Mouse (Mus musculus): Measurements from ENCODE around the gene Rbfox1. TPM values are rescaled to one million over a fixed set of nuclear protein-coding genes. Genes with fewer than 3 reads are reported as not detected.
A peak's percentile ranks its signal among the peaks of the same experiment; 100 is the strongest.

Rbfox1 gene
- polyA plus RNA-seq, 1 experiment from 2014 or later: 0.71 TPM

DNA sequence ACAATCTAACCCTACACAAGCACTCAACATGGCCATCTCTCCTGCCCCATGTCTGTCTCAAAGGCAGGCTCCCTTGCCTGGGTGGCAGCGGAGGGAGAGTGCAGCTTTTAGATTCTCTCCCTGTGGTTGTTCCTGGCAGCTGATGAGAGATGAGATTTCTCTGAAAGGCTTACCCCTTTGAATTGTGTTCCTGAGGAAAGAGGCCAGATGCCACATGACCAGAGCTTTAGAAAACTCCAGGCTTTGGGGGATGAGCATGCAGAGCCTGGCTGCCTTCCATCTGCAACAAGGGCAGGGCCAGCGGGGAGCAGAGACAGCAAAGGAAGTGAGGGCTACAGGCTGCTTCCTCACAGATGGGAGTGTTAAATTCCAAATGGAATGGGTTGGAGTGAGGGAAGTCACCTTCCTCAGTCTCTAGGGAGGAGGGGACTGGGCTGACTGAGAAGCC lies 26.7 kb downstream of the Rbfox1 start:
- Histone ChIP-seq H3K4me1 (peaks cover 6% of the 10 kb centered on the region), H3K36me3 (replicated peaks) (no peaks in the 10 kb centered on the region), H3K4me3 (no peak overlapping the region), H3K27me3 (ENCODE audit: poor library complexity, severe bottlenecking) (no peaks in the 10 kb centered on the region), H3K9me3 (no peaks in the 10 kb centered on the region), H3K27ac (no peak overlapping the region)
- DNase-seq (ENCODE audit: extremely low spot score, low spot score): no peak
- WGBS: 55% methylated on average over 2 of the region's 2 CpGs

DNA sequence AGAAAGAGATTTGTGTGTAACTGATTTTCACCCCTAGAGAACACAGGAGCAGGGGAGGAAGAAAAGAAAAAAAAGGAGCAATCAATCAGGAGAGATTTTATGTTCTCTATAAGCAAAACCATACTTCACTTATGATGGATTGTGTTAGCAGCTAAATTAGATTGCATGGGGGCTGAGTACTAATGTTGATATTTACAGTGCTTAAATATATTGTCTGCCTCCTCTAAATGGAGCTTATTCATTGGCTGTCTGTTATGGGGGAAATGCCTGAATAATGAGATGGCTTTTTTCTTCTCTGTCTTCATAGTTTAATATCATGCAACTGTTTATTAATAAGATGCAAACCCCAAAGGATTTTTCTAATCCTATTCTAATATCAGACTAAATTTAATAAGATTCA lies 32.8 kb downstream of the Rbfox1 start:
- Histone ChIP-seq H3K4me3 (no peak overlapping the region), H3K27me3 (ENCODE audit: poor library complexity, severe bottlenecking) (no peaks in the 10 kb centered on the region), H3K4me1 (no peaks in the 10 kb centered on the region), H3K9me3 (no peaks in the 10 kb centered on the region), H3K36me3 (replicated peaks) (no peaks in the 10 kb centered on the region), H3K27ac (no peak overlapping the region)
- no peak for DNase-seq (ENCODE audit: extremely low spot score, low spot score)

DNA sequence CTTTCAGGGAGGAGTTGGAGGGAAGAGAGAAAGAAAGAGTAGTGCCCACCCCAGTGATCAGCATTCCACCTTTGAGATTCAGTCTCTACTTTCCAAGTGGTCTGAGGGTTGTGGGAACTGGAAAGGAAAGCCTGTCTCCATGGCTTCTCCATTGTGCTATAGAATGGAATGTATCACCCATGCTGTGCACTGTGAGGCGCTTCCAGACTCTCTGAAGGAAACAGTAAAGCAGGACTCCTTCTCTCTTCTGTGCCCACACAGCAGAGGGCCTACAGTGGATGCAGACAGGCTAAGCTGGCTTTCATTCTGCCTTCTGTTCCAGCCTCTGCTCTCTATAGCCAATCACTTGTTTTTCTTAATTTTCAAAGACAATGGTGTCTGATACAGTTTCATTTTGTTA lies 41.8 kb downstream of the Rbfox1 start:
- Histone ChIP-seq H3K36me3 (replicated peaks) (no peaks in the 10 kb centered on the region), H3K27ac (peak overlapping the region; percentile 53), H3K9me3 (no peaks in the 10 kb centered on the region), H3K4me1 (peaks cover 23% of the 10 kb centered on the region), H3K4me3 (no peak overlapping the region), H3K27me3 (ENCODE audit: poor library complexity, severe bottlenecking) (no peaks in the 10 kb centered on the region)
- peak; percentile 15 for DNase-seq (ENCODE audit: extremely low spot score, low spot score)
- WGBS: 7% methylated on average over 1 of the region's 1 CpGs

DNA sequence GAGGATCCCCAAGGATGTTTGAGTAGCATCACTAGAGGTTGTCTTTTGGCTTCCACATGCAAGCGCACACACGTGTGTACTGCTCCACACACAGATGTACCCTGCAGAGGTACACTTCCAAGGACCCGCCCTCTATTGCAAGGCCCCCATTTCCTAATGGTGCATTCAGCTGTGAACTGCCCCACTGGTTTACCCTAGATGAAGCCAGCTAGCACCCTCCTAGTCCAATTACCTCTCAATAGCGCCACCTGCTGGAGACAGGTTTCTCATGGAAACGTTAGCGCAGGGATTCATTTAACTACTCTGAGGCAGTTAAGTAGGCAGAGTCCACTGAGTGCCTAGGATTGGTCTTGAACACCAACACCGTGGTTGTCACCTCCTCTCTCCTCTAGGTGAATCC lies 46.5 kb downstream of the Rbfox1 start:
- peak; percentile 74 for DNase-seq (ENCODE audit: extremely low spot score, low spot score)
- Histone ChIP-seq H3K4me1 (peaks cover 18% of the 10 kb centered on the region), H3K4me3 (no peak overlapping the region), H3K27ac (no peak overlapping the region), H3K9me3 (no peaks in the 10 kb centered on the region), H3K27me3 (ENCODE audit: poor library complexity, severe bottlenecking) (no peaks in the 10 kb centered on the region), H3K36me3 (replicated peaks) (no peaks in the 10 kb centered on the region)
- WGBS: 26% methylated on average over 7 of the region's 7 CpGs

DNA sequence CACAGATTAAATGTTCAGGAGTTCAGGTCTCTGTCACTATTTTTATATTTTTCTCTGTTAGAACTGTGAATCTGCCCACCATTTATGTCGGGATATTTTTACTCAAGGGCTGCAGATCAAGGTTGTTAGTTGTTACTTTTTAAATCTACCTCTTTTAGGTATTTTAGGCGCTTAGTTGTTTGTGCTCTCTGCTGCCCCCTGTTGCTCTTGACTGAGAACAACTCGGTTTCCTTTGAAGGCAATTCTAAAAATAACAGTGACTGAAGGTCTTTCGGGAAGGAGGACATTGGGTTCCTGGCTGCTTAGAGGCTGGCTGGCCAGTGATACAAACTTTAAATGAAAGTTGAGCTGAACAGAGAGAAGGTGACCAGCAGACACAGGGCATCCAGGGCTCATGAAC lies 54.9 kb downstream of the Rbfox1 start:
- no peaks in the 10 kb centered on the region for H3K9me3 ChIP-seq
- H3K27ac ChIP-seq: no peak overlapping the region
- WGBS: 69% methylated on average over 4 of the region's 4 CpGs
- H3K27me3 ChIP-seq (ENCODE audit: poor library complexity, severe bottlenecking): no peaks in the 10 kb centered on the region
- DNase-seq (ENCODE audit: extremely low spot score, low spot score): no peak
- H3K4me1 ChIP-seq: no peaks in the 10 kb centered on the region
- no peak overlapping the region for H3K4me3 ChIP-seq
- no peaks in the 10 kb centered on the region for H3K36me3 ChIP-seq (replicated peaks)

DNA sequence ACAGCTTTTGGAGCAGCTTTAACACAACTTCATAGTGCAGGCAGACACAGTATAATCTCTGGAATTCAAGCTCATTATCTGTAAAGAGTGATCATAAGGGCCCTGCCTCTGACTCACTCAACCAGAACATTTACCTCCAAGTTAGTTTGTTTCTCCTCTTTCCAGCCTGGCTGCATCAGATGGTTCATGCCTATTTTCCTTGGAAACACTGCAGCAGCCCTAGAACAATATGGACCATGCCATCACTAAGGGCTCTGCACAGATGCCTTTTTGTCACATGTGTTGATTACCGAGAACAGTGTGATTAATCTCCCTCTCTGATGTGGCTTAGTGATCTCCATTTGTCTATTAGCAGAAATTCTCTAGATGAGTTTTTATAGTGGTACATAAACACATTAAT lies 60.5 kb downstream of the Rbfox1 start:
- WGBS: 81% methylated on average over 1 of the region's 1 CpGs
- H3K4me1 ChIP-seq: no peaks in the 10 kb centered on the region; the same call in 1 of the 2 replicates
- H3K36me3 ChIP-seq (replicated peaks): no peaks in the 10 kb centered on the region
- no peaks in the 10 kb centered on the region for H3K27me3 ChIP-seq (ENCODE audit: poor library complexity, severe bottlenecking)
- H3K4me3 ChIP-seq: no peak overlapping the region
- no peaks in the 10 kb centered on the region for H3K9me3 ChIP-seq
- DNase-seq (ENCODE audit: extremely low spot score, low spot score): no peak
- no peak overlapping the region for H3K27ac ChIP-seq

DNA sequence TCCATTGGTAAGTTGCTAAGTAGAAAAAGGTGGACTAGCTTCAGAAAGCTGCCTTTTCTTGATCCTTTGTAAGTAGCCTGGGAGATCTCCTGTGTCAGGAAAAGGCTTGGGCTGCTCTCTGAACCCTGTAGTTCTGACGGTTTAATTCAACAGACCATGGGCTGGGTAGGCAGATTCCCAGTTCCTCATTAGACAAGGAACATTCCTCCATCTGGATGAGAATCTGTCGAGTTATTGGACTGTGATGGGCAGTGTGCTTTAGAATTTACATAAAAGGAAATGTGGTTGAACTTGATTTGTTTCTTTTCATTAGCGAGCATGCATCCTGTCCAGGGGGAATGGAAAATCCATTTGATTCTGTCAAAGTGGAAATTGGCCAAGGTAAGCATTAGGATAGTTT lies 68.0 kb downstream of the Rbfox1 start:
- H3K27me3 ChIP-seq (ENCODE audit: poor library complexity, severe bottlenecking): no peaks in the 10 kb centered on the region
- H3K4me3 ChIP-seq: no peak overlapping the region
- H3K36me3 ChIP-seq (replicated peaks): no peaks in the 10 kb centered on the region
- no peaks in the 10 kb centered on the region for H3K9me3 ChIP-seq
- no peak overlapping the region for H3K27ac ChIP-seq
- DNase-seq (ENCODE audit: extremely low spot score, low spot score): no peak
- WGBS: 87% methylated on average over 3 of the region's 3 CpGs
- no peaks in the 10 kb centered on the region; the same call in 1 of the 2 replicates for H3K4me1 ChIP-seq

DNA sequence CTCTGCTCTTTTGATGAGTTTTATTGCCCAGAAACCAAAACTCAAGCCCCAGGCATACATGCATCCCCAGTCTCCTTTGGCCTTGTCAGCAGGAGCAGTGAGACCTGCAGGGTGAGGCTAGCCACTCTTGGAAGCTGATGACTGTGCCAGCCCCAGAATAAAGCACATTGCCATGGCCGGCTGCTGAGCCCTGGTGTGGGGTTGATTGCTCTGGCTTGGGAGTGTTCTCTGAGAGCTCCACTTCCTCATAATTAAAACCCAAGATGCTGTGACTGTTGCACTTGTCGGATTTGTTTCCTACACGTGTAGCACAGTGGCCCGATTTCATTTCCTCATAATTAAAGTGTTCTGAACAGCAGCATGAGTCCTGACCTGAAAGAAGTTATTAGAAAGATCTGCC lies 72.3 kb downstream of the Rbfox1 start:
- Histone ChIP-seq H3K27me3 (ENCODE audit: poor library complexity, severe bottlenecking) (no peaks in the 10 kb centered on the region), H3K4me3 (no peak overlapping the region), H3K4me1 (no peaks in the 10 kb centered on the region), H3K36me3 (replicated peaks) (no peaks in the 10 kb centered on the region), H3K9me3 (no peaks in the 10 kb centered on the region), H3K27ac (no peak overlapping the region)
- no peak for DNase-seq (ENCODE audit: extremely low spot score, low spot score)
- 89% methylated on average over 4 of the region's 4 CpGs for WGBS

DNA sequence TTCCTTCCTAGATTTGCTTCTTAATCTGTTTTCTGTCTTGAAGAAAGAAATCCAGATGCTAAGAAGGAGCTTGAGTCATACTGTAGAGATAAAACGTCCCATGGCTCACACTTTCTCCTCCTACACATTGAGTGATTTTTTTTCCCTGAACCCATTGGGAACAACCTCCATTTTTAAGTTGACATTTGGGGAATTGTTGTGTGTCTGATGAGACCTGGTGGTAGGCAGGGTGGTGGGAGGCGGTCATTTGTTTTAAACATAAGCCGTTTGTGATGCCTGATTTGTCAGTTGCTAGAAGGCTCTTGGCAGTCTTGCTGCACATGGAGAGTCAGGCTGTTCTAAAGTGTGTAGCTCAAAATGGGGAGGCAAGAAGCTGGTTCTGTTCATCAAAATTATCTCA lies 76.6 kb downstream of the Rbfox1 start:
- no peaks in the 10 kb centered on the region for H3K4me1 ChIP-seq
- H3K27me3 ChIP-seq (ENCODE audit: poor library complexity, severe bottlenecking): no peaks in the 10 kb centered on the region
- 85% methylated on average over 3 of the region's 3 CpGs for WGBS
- no peak overlapping the region for H3K4me3 ChIP-seq
- H3K9me3 ChIP-seq: no peaks in the 10 kb centered on the region
- DNase-seq (ENCODE audit: extremely low spot score, low spot score): no peak
- no peaks in the 10 kb centered on the region for H3K36me3 ChIP-seq (replicated peaks)
- H3K27ac ChIP-seq: no peak overlapping the region

DNA sequence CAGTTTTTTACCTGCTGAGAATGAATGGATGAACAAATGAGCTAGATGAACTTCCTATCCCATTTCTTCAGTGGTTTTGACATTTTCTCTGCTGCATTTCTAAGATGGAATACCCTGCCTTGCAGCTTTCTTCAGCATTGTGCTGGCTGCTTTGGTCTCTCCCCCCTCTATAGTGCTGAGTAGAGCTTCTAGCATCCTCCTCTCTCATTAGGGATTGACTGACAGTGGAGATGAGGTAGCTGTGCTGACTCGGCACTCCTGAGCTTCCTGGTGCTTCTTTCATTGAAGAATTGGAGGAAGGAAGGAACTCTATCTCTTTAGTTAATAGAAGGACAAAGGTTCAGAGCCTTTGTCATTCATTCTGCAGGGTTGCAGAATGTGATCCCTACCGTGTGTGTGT lies 89.0 kb downstream of the Rbfox1 start:
- no peak for DNase-seq (ENCODE audit: extremely low spot score, low spot score)
- Histone ChIP-seq H3K27ac (no peak overlapping the region), H3K4me1 (no peaks in the 10 kb centered on the region), H3K27me3 (ENCODE audit: poor library complexity, severe bottlenecking) (no peaks in the 10 kb centered on the region), H3K36me3 (replicated peaks) (no peaks in the 10 kb centered on the region), H3K4me3 (no peak overlapping the region), H3K9me3 (no peaks in the 10 kb centered on the region)
- WGBS: 68% methylated on average over 2 of the region's 2 CpGs

DNA sequence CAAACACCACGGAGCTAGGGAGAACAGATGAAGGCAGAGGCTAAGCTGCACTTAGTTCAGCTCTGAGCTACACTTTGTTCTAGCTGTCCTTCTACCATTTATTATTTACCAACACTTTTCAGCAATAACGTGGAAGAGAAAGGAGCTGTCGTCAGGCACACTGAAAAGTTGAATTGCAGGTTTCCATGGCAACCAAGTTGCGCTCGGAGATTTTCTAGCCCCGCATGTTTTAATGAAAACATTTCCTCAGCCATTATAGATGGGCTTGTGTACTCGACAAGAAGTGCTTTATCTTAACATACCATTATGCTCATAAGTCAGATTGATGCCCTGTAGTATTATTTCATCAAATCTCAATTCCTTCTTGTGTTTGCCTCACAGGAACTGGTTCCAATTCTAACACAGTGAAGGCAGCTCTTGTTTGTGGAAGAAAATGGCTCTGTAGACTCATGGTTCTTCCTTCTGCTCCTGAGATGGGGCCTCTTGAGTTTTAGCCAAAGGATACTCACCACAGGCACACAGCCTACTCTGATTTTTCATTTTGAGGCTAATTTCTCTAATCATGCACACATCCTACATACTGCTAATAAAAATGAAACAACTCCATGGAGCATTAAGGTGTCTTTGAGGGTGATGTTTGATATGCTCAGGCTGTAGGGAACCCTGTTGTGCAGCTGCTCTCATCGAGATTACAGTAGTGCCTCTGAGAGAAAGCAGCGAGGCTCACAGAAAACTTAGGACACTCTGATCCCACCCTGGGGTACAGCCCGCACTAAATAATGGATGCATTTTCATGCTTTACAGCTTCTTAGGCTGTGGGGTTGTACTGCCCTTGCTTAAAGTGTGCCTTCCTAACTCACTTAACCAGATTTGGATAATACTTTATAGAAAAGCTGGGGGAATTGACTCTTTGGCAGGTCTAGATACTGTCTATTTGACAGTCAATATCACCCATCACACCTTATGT lies 107.2 kb downstream of the Rbfox1 start:
- Histone ChIP-seq H3K36me3 (replicated peaks) (no peaks in the 10 kb centered on the region), H3K4me3 (no peak overlapping the region), H3K4me1 (peaks cover 31% of the 10 kb centered on the region), H3K27me3 (ENCODE audit: poor library complexity, severe bottlenecking) (no peaks in the 10 kb centered on the region), H3K9me3 (no peaks in the 10 kb centered on the region), H3K27ac (no peak overlapping the region)
- DNase-seq (ENCODE audit: extremely low spot score, low spot score): no peak
- 56% methylated on average over 10 of the region's 10 CpGs for WGBS

DNA sequence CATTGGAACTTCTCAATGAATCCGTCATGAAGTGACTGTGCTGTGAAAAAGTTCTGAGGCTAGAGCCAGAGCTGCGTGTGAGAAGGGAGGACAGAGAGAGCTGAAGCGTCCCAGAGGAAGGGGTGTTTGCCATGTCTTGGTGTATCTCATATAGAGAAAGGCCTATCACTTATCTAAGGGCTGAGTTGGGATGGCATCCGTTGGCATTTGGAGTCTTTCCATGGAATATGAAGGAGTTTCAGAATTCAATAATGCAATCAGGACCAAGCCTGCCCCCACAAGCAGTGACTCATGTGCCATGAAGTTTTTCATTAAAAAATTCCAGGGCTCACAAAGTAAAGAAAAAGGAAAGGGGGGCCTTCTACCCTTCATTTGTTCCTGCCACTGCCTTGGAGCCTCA lies 112.0 kb downstream of the Rbfox1 start:
- Histone ChIP-seq H3K36me3 (replicated peaks) (no peaks in the 10 kb centered on the region), H3K4me1 (peaks cover 41% of the 10 kb centered on the region), H3K4me3 (no peak overlapping the region), H3K27me3 (ENCODE audit: poor library complexity, severe bottlenecking) (no peaks in the 10 kb centered on the region), H3K27ac (no peak overlapping the region), H3K9me3 (no peaks in the 10 kb centered on the region)
- no peak for DNase-seq (ENCODE audit: extremely low spot score, low spot score)
- whole genome bisulfite sequencing: 56% methylated on average over 4 of the region's 4 CpGs

DNA sequence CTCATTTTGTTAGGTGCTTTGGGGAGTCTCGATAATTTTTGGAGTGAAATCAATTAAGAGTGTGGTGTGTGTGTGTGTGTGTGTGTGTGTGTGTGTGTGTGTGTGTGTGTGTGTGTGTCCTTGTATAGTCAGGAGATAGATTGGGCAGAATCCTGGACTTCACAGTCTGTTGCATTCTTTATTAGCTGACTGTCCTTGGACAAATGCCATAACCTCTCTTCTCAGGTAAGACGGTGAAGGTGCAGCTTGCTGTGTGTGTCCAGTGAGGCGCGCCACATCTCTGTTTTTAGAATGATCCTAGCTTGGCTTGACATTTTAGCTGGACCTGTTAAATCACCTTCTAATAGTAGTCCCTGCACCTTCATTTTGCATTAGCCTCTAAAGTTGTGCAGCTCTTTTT lies 112.5 kb downstream of the Rbfox1 start:
- Histone ChIP-seq H3K9me3 (no peaks in the 10 kb centered on the region), H3K4me1 (peaks cover 36% of the 10 kb centered on the region), H3K27me3 (ENCODE audit: poor library complexity, severe bottlenecking) (no peaks in the 10 kb centered on the region), H3K4me3 (no peak overlapping the region), H3K36me3 (replicated peaks) (no peaks in the 10 kb centered on the region), H3K27ac (no peak overlapping the region)
- no peak for DNase-seq (ENCODE audit: extremely low spot score, low spot score)
- WGBS: 85% methylated on average over 4 of the region's 4 CpGs

Measured in forebrain, embryonic 10.5 days (tissue).